Mouse (Mus musculus) G1E (cell line): ENCODE measurements at regions not wholly inside any gene's neighbourhood (a gene's known extent, or its start where the extent isn't known, plus 50 kb on each side); places are given as distances from the start of the nearest gene placed in this dataset.

Experiments
- ATAC-seq: 2 replicates; pipeline ENCODE4 v1.8.0; 2016; ENCODE audit warnings: mild to moderate bottlenecking; ENCODE audit not compliant: insufficient number of reproducible peaks, poor library complexity, low FRiP score, severe bottlenecking; ENCODE audit errors: extremely low read depth
- DNase-seq: peaks from one replicate; pipeline ENCODE4 v3.0.0; 2012; ENCODE audit warnings: low spot score
- H3K27me3 ChIP-seq: 2 replicates; pipeline ENCODE4 v1.6.1; 2012; ENCODE audit warnings: mild to moderate bottlenecking, low read length, inconsistent platforms; ENCODE audit not compliant: insufficient read depth
- H3K36me3 ChIP-seq: replicated peaks from 2 replicates; pipeline ENCODE3; 2012; ENCODE audit warnings: mild to moderate bottlenecking, inconsistent platforms
- H3K4me1 ChIP-seq: 2 replicates; pipeline ENCODE4 v1.6.1; 2012; ENCODE audit warnings: low read depth, low read length, inconsistent platforms, mixed read lengths; ENCODE audit not compliant: insufficient read depth
- H3K4me3 ChIP-seq: 2 replicates; pipeline ENCODE4 v1.5.1; 2012; ENCODE audit warnings: low read depth, mild to moderate bottlenecking, inconsistent platforms, low read length, moderate library complexity, mixed read lengths
- H3K9me3 ChIP-seq: replicated peaks from 2 replicates; pipeline ENCODE4 v1.6.1; 2012; ENCODE audit warnings: inconsistent platforms
- CTCF ChIP-seq: IDR thresholded peaks from 2 replicates; pipeline ENCODE4 v1.5.1; 2012; ENCODE audit warnings: low read depth, low read length, inconsistent platforms, mixed read lengths
- GATA1 ChIP-seq: IDR thresholded peaks from 2 replicates; pipeline ENCODE4 v1.6.1; 2012; ENCODE audit warnings: borderline replicate concordance, low read length, inconsistent platforms, mixed read lengths
- GATA2 ChIP-seq: IDR thresholded peaks from 2 replicates; pipeline ENCODE4 v1.6.1; 2012; ENCODE audit warnings: low read depth, low read length, inconsistent platforms, borderline replicate concordance
- POLR2AphosphoS5 ChIP-seq: IDR thresholded peaks from 2 replicates; pipeline ENCODE4 v1.6.1; 2012; ENCODE audit warnings: low read depth, low read length, inconsistent platforms; ENCODE audit not compliant: insufficient replicate concordance
- TAL1 ChIP-seq: conservative IDR thresholded peaks from 2 replicates; pipeline ENCODE4 v1.6.1; 2012; ENCODE audit warnings: low read depth, low read length, inconsistent platforms, mixed read lengths

DNA sequence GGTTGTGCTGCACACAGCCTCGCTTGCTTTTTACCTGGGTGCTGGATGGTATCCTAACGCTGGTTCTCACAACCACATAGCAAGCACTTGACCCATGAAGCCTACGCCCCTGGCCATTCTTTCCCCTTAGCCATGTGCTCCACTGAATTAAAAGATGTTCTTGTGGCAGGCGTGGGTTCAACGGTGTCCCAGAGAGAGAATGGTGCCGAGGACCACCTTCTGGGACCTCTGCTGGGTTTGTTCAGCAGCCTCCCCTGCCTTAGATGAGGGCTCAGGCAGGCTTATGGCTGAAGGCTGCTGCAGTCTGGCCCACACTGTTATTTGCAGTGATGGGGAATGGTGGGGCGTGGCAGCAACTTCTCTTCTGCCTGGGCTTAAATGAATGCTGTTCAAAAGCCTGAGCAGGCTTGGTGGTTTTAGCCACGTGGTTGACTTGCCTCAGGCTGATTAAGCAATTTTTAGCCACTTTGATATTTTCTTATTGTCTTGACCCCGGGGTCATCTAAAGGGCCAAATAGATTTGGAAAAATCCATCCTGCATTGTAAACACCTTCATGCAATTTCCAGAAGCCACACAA, 119.5 kb upstream of the Tbca start:
- no peaks in the 10 kb centered on the region for H3K36me3 ChIP-seq
- H3K27me3 ChIP-seq = peaks cover 50% of the 10 kb centered on the region
- TF ChIP-seq GATA1 (no peak), POLR2AphosphoS5 (no peak), CTCF (no peak)
- ATAC-seq (no peak), DNase-seq (no peak)
- no peak overlapping the region for H3K4me3 ChIP-seq
- H3K4me1 ChIP-seq = no peaks in the 10 kb centered on the region
- H3K9me3 ChIP-seq = no peaks in the 10 kb centered on the region

DNA sequence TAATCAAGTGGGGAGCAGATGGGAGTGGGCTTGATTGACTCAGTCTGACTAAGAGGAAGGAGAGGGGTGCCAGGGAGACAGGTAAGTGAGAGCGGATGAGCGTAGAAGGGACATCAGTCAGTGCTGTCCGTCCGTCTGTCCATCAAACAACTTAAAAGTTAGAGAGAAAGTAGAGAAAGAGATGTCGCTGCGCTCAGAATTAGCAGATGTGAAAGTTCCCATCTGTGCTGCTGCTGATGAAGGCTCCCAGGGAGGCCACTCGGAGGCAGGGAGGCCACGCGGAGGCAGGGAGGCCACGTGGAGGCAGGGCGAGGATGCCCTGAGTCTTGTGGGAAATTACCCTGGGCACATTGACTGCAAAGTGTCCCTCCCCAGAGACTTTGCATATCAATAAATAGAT, 118.4 kb upstream of the Tbca start:
- H3K4me3 ChIP-seq = no peak overlapping the region
- no peaks in the 10 kb centered on the region for H3K4me1 ChIP-seq
- DNase-seq (no peak), ATAC-seq (no peak)
- no peaks in the 10 kb centered on the region for H3K9me3 ChIP-seq
- peaks cover 49% of the 10 kb centered on the region for H3K27me3 ChIP-seq
- TF ChIP-seq CTCF (no peak), GATA2 (no peak), GATA1 (no peak), POLR2AphosphoS5 (no peak), TAL1 (no peak)
- H3K36me3 ChIP-seq = no peaks in the 10 kb centered on the region

DNA sequence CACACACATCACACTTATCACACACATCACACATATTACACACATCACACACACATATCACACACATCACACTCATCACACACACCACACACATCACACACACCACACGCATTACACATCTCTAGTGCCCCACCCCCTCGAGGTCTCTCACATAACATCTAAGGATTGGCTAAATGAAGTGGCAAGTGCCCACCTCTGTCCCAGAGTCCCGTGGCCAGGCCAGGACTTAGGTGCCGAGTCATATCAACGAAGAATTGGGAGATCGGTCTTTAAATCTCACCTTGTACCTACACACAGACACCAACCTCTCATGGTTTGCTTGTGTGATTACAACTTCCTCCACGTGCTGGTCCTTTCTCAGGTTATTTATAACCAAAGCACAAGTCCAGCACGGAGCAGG, 117.7 kb upstream of the Tbca start:
- peaks cover 51% of the 10 kb centered on the region for H3K27me3 ChIP-seq
- H3K36me3 ChIP-seq = no peaks in the 10 kb centered on the region
- H3K4me1 ChIP-seq = no peaks in the 10 kb centered on the region
- ATAC-seq (no peak), DNase-seq (no peak)
- H3K9me3 ChIP-seq = no peaks in the 10 kb centered on the region
- no peak overlapping the region for H3K4me3 ChIP-seq
- TF ChIP-seq POLR2AphosphoS5 = no peak
- no peak for TF ChIP-seq TAL1
- TF ChIP-seq GATA2 = no peak
- TF ChIP-seq GATA1 = no peak
- TF ChIP-seq CTCF = no peak

DNA sequence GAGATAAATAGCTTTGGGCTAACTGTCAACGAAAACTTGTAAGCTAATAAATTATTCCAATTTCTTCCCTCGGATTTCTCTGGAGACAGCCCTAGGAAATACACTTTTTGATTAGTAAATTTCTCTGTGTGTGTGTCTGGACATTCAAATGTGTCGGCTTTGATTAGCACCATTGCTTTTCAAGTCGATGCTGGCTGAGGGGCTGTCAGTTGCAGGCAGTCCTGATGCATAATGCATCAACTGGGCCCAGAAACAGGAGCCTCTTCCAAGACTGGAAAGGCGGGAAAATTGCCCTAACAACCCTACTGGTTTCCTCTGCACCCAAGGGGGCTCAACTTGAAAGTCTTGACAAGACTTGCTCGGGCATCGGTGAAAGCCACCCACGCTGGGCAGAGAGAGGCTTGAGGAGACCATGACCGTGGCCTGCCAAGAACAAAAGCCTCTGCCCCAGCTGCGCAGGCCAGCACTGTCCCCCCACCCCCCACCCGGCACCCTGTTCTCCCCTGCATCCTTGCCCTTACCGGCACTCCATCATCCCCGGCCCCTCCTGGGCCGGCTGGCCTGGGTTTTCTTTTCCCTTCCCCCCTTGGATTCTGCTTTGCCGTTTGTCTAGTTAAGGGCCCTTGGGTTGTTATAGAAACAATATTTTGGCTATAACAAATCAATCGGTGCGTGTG, 108.1 kb upstream of the Tbca start:
- Histone ChIP-seq H3K9me3 (no peaks in the 10 kb centered on the region), H3K4me1 (no peaks in the 10 kb centered on the region; the same call in 1 of the 2 replicates), H3K27me3 (peaks cover 35% of the 10 kb centered on the region), H3K4me3 (no peak overlapping the region), H3K36me3 (no peaks in the 10 kb centered on the region)
- DNase-seq (no peak), ATAC-seq (no peak)
- TF ChIP-seq POLR2AphosphoS5 (no peak), TAL1 (no peak), GATA1 (no peak), CTCF (no peak), GATA2 (no peak)

DNA sequence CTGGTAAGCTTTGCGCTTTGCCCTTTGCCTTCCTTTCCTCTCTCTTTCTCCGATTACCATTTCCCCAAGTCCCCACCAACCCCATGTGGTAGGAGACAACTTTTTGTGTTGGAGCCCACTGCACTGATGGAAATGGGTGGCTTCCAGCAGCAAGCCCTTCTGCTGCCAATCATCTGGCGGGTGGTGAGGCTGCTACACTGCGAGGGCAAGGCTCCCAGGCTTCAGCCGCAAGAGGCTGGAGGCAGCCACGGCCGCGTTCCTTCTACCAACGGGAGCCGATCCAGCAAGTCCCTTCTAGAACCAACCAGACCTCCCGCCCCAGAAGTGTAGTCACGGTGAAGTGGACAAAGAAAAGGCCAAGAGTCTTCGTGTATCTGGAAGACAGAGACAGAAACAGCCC, 107.1 kb upstream of the Tbca start:
- H3K27me3 ChIP-seq = peaks cover 36% of the 10 kb centered on the region
- DNase-seq (no peak), ATAC-seq (no peak)
- no peaks in the 10 kb centered on the region for H3K9me3 ChIP-seq
- TF ChIP-seq POLR2AphosphoS5 (no peak), GATA1 (no peak), CTCF (no peak), TAL1 (no peak), GATA2 (no peak)
- no peak overlapping the region for H3K4me3 ChIP-seq
- no peaks in the 10 kb centered on the region for H3K36me3 ChIP-seq
- H3K4me1 ChIP-seq = no peaks in the 10 kb centered on the region; the same call in 1 of the 2 replicates

DNA sequence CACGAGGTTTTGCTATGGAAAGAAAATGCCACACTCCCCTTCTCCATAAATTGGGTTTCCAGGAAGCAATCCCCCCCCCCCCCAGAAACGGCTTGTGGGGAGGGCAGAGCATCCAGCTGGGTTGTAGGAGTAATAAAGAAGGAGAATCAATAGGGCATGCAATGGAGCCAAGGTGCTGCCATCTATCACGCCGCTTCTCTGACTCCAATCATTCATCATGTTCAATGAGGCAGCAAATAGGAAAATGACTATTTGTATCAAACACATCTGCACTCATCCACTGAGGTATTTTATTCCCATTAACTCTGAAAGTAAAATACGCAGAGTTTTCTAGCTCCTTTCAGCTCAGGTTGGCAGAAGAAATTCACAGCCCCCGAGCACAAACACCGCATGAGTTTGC, 103.5 kb upstream of the Tbca start:
- H3K4me1 ChIP-seq = no peaks in the 10 kb centered on the region; the same call in 1 of the 2 replicates
- H3K27me3 ChIP-seq = peaks cover 50% of the 10 kb centered on the region
- DNase-seq = no peak
- no peaks in the 10 kb centered on the region for H3K9me3 ChIP-seq
- no peak for ATAC-seq
- TF ChIP-seq POLR2AphosphoS5 (no peak), GATA2 (no peak), CTCF (no peak), GATA1 (no peak), TAL1 (no peak)
- H3K36me3 ChIP-seq = no peaks in the 10 kb centered on the region
- H3K4me3 ChIP-seq = no peak overlapping the region

DNA sequence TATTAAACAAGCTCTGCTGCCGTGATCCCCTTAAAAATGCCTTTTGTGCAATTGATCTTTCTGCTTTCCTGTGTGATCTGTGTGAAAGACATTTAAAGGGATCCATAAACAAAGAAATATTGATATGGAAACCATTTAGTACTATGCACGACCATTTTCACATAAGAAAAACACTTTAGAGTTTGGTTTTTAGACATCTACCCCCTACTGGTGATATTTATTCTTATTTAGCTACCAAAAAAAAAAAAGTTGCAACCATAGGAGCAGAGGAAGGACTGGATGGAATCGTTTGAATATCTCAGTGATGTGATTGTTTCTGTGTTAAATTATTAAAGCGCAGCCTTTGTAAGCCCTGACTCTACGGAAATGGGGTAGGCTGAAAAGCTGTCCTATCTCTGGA, 101.4 kb upstream of the Tbca start:
- ATAC-seq (no peak), DNase-seq (no peak)
- Histone ChIP-seq H3K36me3 (no peaks in the 10 kb centered on the region), H3K4me3 (no peak overlapping the region), H3K27me3 (peaks cover 47% of the 10 kb centered on the region), H3K4me1 (no peaks in the 10 kb centered on the region; the same call in 1 of the 2 replicates), H3K9me3 (no peaks in the 10 kb centered on the region)
- no peak for TF ChIP-seq POLR2AphosphoS5
- TF ChIP-seq GATA1 = no peak
- TF ChIP-seq TAL1 = no peak
- no peak for TF ChIP-seq GATA2
- no peak for TF ChIP-seq CTCF
